Mouse (Mus musculus) ES-Bruce4 (cell line): ENCODE measurements at regions not wholly inside any gene's neighbourhood (a gene's known extent, or its start where the extent isn't known, plus 50 kb on each side); places are given as distances from the start of the nearest gene placed in this dataset.

ENCODE experiments used
- H3K27ac ChIP-seq: 2 replicates; pipeline ENCODE4 v1.5.1; 2012; ENCODE audit warnings: low read length, inconsistent platforms; ENCODE audit not compliant: insufficient read depth
- H3K27me3 ChIP-seq: 2 replicates; pipeline ENCODE4 v1.6.1; 2012; ENCODE audit warnings: mild to moderate bottlenecking, low read length, inconsistent platforms; ENCODE audit not compliant: control insufficient read depth, poor library complexity, insufficient read depth, severe bottlenecking
- H3K36me3 ChIP-seq: 2 replicates; pipeline ENCODE4 v1.6.1; 2012; ENCODE audit warnings: inconsistent platforms, mild to moderate bottlenecking, low read length, moderate library complexity; ENCODE audit not compliant: control insufficient read depth, poor library complexity, insufficient read depth, severe bottlenecking
- H3K4me1 ChIP-seq: one replicate; pipeline ENCODE4 v1.8.1; 2011; ENCODE audit warnings: low read length; ENCODE audit not compliant: control insufficient read depth, insufficient read depth
- H3K4me3 ChIP-seq: 2 replicates; pipeline ENCODE4 v1.5.1; 2011; ENCODE audit warnings: low read depth, mild to moderate bottlenecking, low read length
- H3K9ac ChIP-seq: 2 replicates; pipeline ENCODE4 v1.6.1; 2012; ENCODE audit warnings: low read depth, mild to moderate bottlenecking, inconsistent platforms; ENCODE audit not compliant: poor library complexity, severe bottlenecking
- H3K9me3 ChIP-seq: replicated peaks from 2 replicates; pipeline ENCODE4 v1.6.1; 2012; ENCODE audit warnings: mild to moderate bottlenecking, low read length, inconsistent platforms; ENCODE audit not compliant: control insufficient read depth, poor library complexity, insufficient read depth, severe bottlenecking
- CTCF ChIP-seq: IDR thresholded peaks from one replicate; pipeline ENCODE4 v1.8.1; 2011; ENCODE audit warnings: low read depth, low read length
- EP300 ChIP-seq: IDR thresholded peaks from 2 replicates; pipeline ENCODE4 v1.6.1; 2011; ENCODE audit warnings: low read depth, low read length; ENCODE audit not compliant: insufficient read depth
- POLR2A ChIP-seq: IDR thresholded peaks from one replicate; pipeline ENCODE4 v1.8.1; 2011; ENCODE audit warnings: low read length; ENCODE audit not compliant: insufficient read depth

GRCm38 (mm10) chr2:106213740-106214139, 210.4 kb upstream of the Dnajc24 start:
- TF ChIP-seq EP300 (no peak), POLR2A (no peak), CTCF (no peak)
- H3K36me3 ChIP-seq: no peaks in the 10 kb centered on the region

GRCm38 (mm10) chr2:106210773-106211172, 207.4 kb upstream of the Dnajc24 start:
- H3K4me3 ChIP-seq: no peak overlapping the region
- H3K4me1 ChIP-seq: no peaks in the 10 kb centered on the region
- no peak for TF ChIP-seq POLR2A
- TF ChIP-seq CTCF: no peak
- no peak for TF ChIP-seq EP300

More at GRCm38 (mm10) chr2:106213740-106214139, 210.4 kb upstream of the Dnajc24 start:
- Histone ChIP-seq H3K9me3 (no peaks in the 10 kb centered on the region), H3K27me3 (no peaks in the 10 kb centered on the region), H3K4me3 (no peak overlapping the region), H3K9ac (no peak overlapping the region), H3K27ac (no peak overlapping the region), H3K4me1 (no peaks in the 10 kb centered on the region)

GRCm38 (mm10) chr2:106208767-106209250, 205.5 kb upstream of the Dnajc24 start:
- Histone ChIP-seq H3K4me1 (no peaks in the 10 kb centered on the region), H3K9ac (no peak overlapping the region), H3K36me3 (no peaks in the 10 kb centered on the region), H3K9me3 (no peaks in the 10 kb centered on the region), H3K4me3 (no peak overlapping the region), H3K27me3 (no peaks in the 10 kb centered on the region), H3K27ac (no peak overlapping the region)
- TF ChIP-seq EP300: no peak
- no peak for TF ChIP-seq POLR2A
- TF ChIP-seq CTCF: no peak

More at GRCm38 (mm10) chr2:106210773-106211172, 207.4 kb upstream of the Dnajc24 start:
- Histone ChIP-seq H3K9me3 (no peaks in the 10 kb centered on the region), H3K27ac (no peak overlapping the region), H3K9ac (no peak overlapping the region), H3K36me3 (no peaks in the 10 kb centered on the region), H3K27me3 (no peaks in the 10 kb centered on the region)

- H3K27ac ChIP-seq: no peak overlapping the region
- TF ChIP-seq CTCF (peak; percentile 28), POLR2A (no peak), EP300 (no peak)
- no peaks in the 10 kb centered on the region for H3K4me1 ChIP-seq
- H3K4me3 ChIP-seq: no peak overlapping the region
- no peaks in the 10 kb centered on the region for H3K36me3 ChIP-seq
- H3K27me3 ChIP-seq: no peaks in the 10 kb centered on the region
- H3K9me3 ChIP-seq: no peaks in the 10 kb centered on the region
- H3K9ac ChIP-seq: no peak overlapping the region
These were observed 196.8 kb upstream of the Dnajc24 start for GRCm38 (mm10) chr2:106200130-106200529.

GRCm38 (mm10) chr2:106195170-106195569, 191.8 kb upstream of the Dnajc24 start:
- Histone ChIP-seq H3K4me1 (no peaks in the 10 kb centered on the region), H3K27ac (no peak overlapping the region), H3K36me3 (no peaks in the 10 kb centered on the region), H3K9me3 (no peaks in the 10 kb centered on the region), H3K4me3 (no peak overlapping the region), H3K9ac (no peak overlapping the region), H3K27me3 (no peaks in the 10 kb centered on the region)
- TF ChIP-seq EP300 (no peak), POLR2A (no peak), CTCF (no peak)

- no peaks in the 10 kb centered on the region for H3K36me3 ChIP-seq
- no peak overlapping the region for H3K9ac ChIP-seq
- H3K4me1 ChIP-seq: no peaks in the 10 kb centered on the region
- H3K27ac ChIP-seq: no peak overlapping the region
- TF ChIP-seq EP300: no peak
- peak; percentile 59 for TF ChIP-seq CTCF
- no peaks in the 10 kb centered on the region for H3K27me3 ChIP-seq
- no peak overlapping the region for H3K4me3 ChIP-seq
- H3K9me3 ChIP-seq: no peaks in the 10 kb centered on the region
These were observed 191.1 kb upstream of the Dnajc24 start for GRCm38 (mm10) chr2:106194369-106195023.
